ENCODE assay signal across 8 mouse cellular contexts in genomic region chr17:71475705-71476089, GRCm38 (mm10). TPM values are rescaled to one million over a fixed set of nuclear protein-coding genes. Genes with fewer than 3 reads are reported as not detected.
DNase-seq lines count a peak whose midpoint lies in the region; ATAC-seq lines count a peak whose summit lies in the region.

No protein-coding gene starts in this region.

- peak overlapping the region; percentile 97 for H3K27ac ChIP-seq in forebrain, embryonic 11.5 days (ENCODE audit: low read depth, low read length)
- H3K27ac ChIP-seq in hindbrain, embryonic 13.5 days: peak overlapping the region; percentile 99

- peak overlapping the region; percentile 86 for H3K4me3 ChIP-seq in forebrain, embryonic 11.5 days (ENCODE audit: low read depth, low read length)
- H3K4me3 ChIP-seq in hindbrain, embryonic 13.5 days: peak overlapping the region; percentile 87

- no peaks in the 10 kb centered on the region for H3K27me3 ChIP-seq in forebrain, embryonic 11.5 days (ENCODE audit: control insufficient read depth, insufficient read depth, low read length)
- no peaks in the 10 kb centered on the region for H3K27me3 ChIP-seq in hindbrain, embryonic 13.5 days

- peaks cover 4% of the 10 kb centered on the region; the same call in 1 of the 2 replicates for H3K4me1 ChIP-seq in forebrain, embryonic 11.5 days (replicated peaks; ENCODE audit: control insufficient read depth, insufficient read depth, low read length)
- peaks cover 25% of the 10 kb centered on the region for H3K4me1 ChIP-seq in hindbrain, embryonic 13.5 days (replicated peaks)

- H3K4me2 ChIP-seq in forebrain, embryonic 11.5 days (ENCODE audit: low read depth, low read length, severe bottlenecking): peak overlapping the region; percentile 78
- peak overlapping the region; percentile 94 for H3K4me2 ChIP-seq in hindbrain, embryonic 13.5 days

- H3K9me3 ChIP-seq in forebrain, embryonic 11.5 days (ENCODE audit: control insufficient read depth, low read length): no peaks in the 10 kb centered on the region
- no peaks in the 10 kb centered on the region for H3K9me3 ChIP-seq in hindbrain, embryonic 13.5 days

- DNase-seq in ES-CJ7 (ENCODE audit: low read depth, low spot score): peak; percentile 71
- DNase-seq in brain, embryonic 18.5 days (ENCODE audit: low read depth, low spot score): peak; percentile 55
- DNase-seq in forebrain, embryonic 11.5 days (ENCODE audit: low spot score): peak; percentile 91
- peak; percentile 65 for DNase-seq in left cerebral cortex, adult 11 months (ENCODE audit: low spot score)
- peak; percentile 49 for DNase-seq in lung, postnatal 25 days (ENCODE audit: low spot score)
- DNase-seq in retina, postnatal 1 day: peak; percentile 90
- DNase-seq in urinary bladder, postnatal 14 days (ENCODE audit: low spot score): peak; percentile 61

- peak; percentile 81; the same call in 1 of the 2 replicates for ATAC-seq in forebrain, embryonic 11.5 days (replicated peaks; ENCODE audit: low FRiP score)
- ATAC-seq in hindbrain, embryonic 13.5 days (ENCODE audit: low FRiP score): peak; percentile 86

- peak overlapping the region; percentile 90 for H3K9ac ChIP-seq in forebrain, embryonic 11.5 days (ENCODE audit: low read length)
- peak overlapping the region; percentile 91 for H3K9ac ChIP-seq in hindbrain, embryonic 13.5 days

- no peaks in the 10 kb centered on the region for H3K36me3 ChIP-seq in forebrain, embryonic 11.5 days (ENCODE audit: control insufficient read depth, insufficient read depth, low read length)
- peaks cover 4% of the 10 kb centered on the region; the same call in 1 of the 2 replicates for H3K36me3 ChIP-seq in hindbrain, embryonic 13.5 days

- 1% methylated on average over 28 of the region's 31 CpGs for WGBS in forebrain, embryonic 11.5 days
- under 1% methylated on average over 31 of the region's 31 CpGs for WGBS in hindbrain, embryonic 13.5 days

RNA-seq across cellular contexts. Expression of gene Smchd1, which starts 0.6 kb away (rescaled TPM):
- 86.4 and 92.9 TPM in 2 replicates for polyA plus RNA-seq in forebrain, embryonic 11.5 days (2014; fragmentation: Nextera tagmentation; extraction: Ambion mirVana)
- 47.9 and 51.4 TPM in 2 replicates for polyA plus RNA-seq in hindbrain, embryonic 13.5 days (2015; fragmentation: Nextera tagmentation; extraction: Ambion mirVana)

RNA-seq across cellular contexts. Expression of gene Gm4707, which starts 16.0 kb away (rescaled TPM):
- 4.4 and 6.1 TPM in 2 replicates for polyA plus RNA-seq in forebrain, embryonic 11.5 days (2014; fragmentation: Nextera tagmentation; extraction: Ambion mirVana)
- 2.8 and 3.4 TPM in 2 replicates for polyA plus RNA-seq in hindbrain, embryonic 13.5 days (2015; fragmentation: Nextera tagmentation; extraction: Ambion mirVana)

RNA-seq across cellular contexts. Expression of gene Ndc80, which starts 51.0 kb away (rescaled TPM):
- polyA plus RNA-seq in forebrain, embryonic 11.5 days (2014; fragmentation: Nextera tagmentation; extraction: Ambion mirVana): 69.3 and 70.5 TPM in 2 replicates
- polyA plus RNA-seq in hindbrain, embryonic 13.5 days (2015; fragmentation: Nextera tagmentation; extraction: Ambion mirVana): 10.3 and 11.5 TPM in 2 replicates

Comparison
In these comparisons a context has a peak if more than half of its experiments do, and no peak if none do; other contexts are left out.
1. Peak in every context shown above with its lines: DNase-seq, ATAC-seq, H3K4me3 ChIP-seq and H3K27ac ChIP-seq.